Mouse (Mus musculus) MEL (cell line): ENCODE measurements around the gene Tmeff2.

Experiments
- CTCF ChIP-seq, 3 experiments: IDR thresholded peaks in 2 of 3; conservative IDR thresholded peaks in 1 of 3; 2 replicates each; pipeline ENCODE4 v1.5.1; 2011 to 2012; ENCODE audit warnings: low read length in 3 of 3, low read depth in 2 of 3, mild to moderate bottlenecking in 2 of 3, improper control_type of control experiment in 1 of 3, inconsistent platforms in 1 of 3, mixed read lengths in 1 of 3, moderate library complexity in 1 of 3; ENCODE audit not compliant: control insufficient read depth in 1 of 3, insufficient read depth in 1 of 3, poor library complexity in 1 of 3, severe bottlenecking in 1 of 3
- HCFC1 ChIP-seq: IDR thresholded peaks from 2 replicates; pipeline ENCODE4 v1.6.1; 2012; ENCODE audit warnings: low read depth, mild to moderate bottlenecking, inconsistent platforms, low read length, improper control_type of control experiment, moderate library complexity
- JUND ChIP-seq: IDR thresholded peaks from 2 replicates; pipeline ENCODE4 v1.6.1; 2011; ENCODE audit warnings: low read depth, mild to moderate bottlenecking, improper control_type of control experiment, low read length
- NELFE ChIP-seq: IDR thresholded peaks from 2 replicates; pipeline ENCODE4 v1.6.1; 2011; ENCODE audit warnings: low read depth, low read length, improper control_type of control experiment
- POLR2A ChIP-seq, 2 experiments: IDR thresholded peaks; 2 replicates each; pipeline ENCODE4 v1.6.1; 2011 to 2012; ENCODE audit warnings: low read length in 2 of 2, mild to moderate bottlenecking in 2 of 2, control low read depth in 1 of 2, improper control_type of control experiment in 1 of 2, low read depth in 1 of 2, moderate library complexity in 1 of 2; ENCODE audit not compliant: control insufficient read depth in 1 of 2, insufficient read depth in 1 of 2, poor library complexity in 1 of 2
- POLR2AphosphoS2 ChIP-seq: IDR thresholded peaks from 2 replicates; pipeline ENCODE4 v1.6.1; 2011; ENCODE audit warnings: low read length, improper control_type of control experiment
- POLR2AphosphoS5 ChIP-seq: IDR thresholded peaks from 2 replicates; pipeline ENCODE4 v1.6.1; 2012; ENCODE audit warnings: low read depth, borderline replicate concordance, mild to moderate bottlenecking, inconsistent platforms, low read length, moderate library complexity, mixed read lengths
- RCOR1 ChIP-seq: IDR thresholded peaks from 2 replicates; pipeline ENCODE4 v1.6.1; 2012; ENCODE audit warnings: low read depth, mild to moderate bottlenecking, inconsistent platforms, low read length, improper control_type of control experiment

DNA sequence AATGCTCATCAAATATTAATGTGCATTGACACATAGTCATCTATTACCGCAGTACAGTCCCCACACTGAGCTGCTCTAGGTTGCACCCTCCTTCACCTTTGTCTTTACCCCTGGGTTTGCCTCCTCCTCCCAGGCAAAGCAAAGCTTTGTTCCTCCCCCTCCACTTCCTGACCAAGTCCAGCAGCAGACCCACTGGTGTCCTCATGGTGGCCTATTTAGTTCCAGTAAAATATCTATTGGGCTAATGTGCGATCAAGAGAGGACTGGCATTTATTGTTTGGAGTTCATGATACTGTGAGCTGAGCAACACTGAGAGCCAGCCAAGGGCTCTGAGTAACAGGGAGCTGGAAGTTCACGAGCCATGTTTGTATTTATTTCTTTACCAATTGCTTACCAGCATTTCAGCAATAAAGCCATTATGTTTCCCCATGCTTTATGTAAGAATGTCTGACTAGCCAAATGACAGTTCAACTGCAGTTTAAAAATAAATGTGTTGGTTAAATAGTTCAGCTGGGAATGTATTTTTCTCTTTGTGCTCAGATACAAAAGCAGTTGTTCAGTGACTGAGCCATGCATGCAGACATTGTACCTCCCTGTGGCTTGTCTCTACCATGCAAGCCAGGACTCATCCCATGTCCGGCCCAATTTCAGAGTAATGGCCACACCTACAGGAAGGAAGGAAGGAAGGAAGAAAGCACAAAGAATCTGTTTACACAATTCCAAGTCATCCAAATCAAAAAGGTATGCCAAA lies 196.6 kb downstream of the Tmeff2 start:
- TF ChIP-seq NELFE (no peak), POLR2AphosphoS5 (no peak), JUND (no peak), CTCF (IDR thresholded peaks at IDR 0.05 in 2 of 3, conservative IDR thresholded peaks at IDR 0.05 in 1 of 3; ENCODE audit: control insufficient read depth in 1 of 3, insufficient read depth in 1 of 3, low read depth in 2 of 3, low read length in 3 of 3, poor library complexity in 1 of 3, severe bottlenecking in 1 of 3) (no peak), RCOR1 (no peak), HCFC1 (no peak), POLR2A (IDR thresholded peaks at IDR 0.05; ENCODE audit: control insufficient read depth in 1 of 2, insufficient read depth in 1 of 2, low read depth in 1 of 2, low read length in 2 of 2, poor library complexity in 1 of 2) (no peak), POLR2AphosphoS2 (no peak)
